Mouse (Mus musculus) neural tube, embryonic 12.5 days (tissue): ENCODE measurements around the gene Slco2a1. TPM values are rescaled to one million over a fixed set of nuclear protein-coding genes. Genes with fewer than 3 reads are reported as not detected.

Source experiments
- ATAC-seq: fragments of 200-750 bp; cut with Nextera tagmentation; 2 replicates; pipeline ENCODE4 v1.8.0; 2017; ENCODE audit warnings: low read depth, mild to moderate bottlenecking, moderate TSS enrichment, moderate library complexity; ENCODE audit not compliant: low FRiP score
- H3K27ac ChIP-seq: fragments of 300-500 bp; sonication (generic); 2 replicates; pipeline ENCODE4 v1.5.1; 2016
- H3K27me3 ChIP-seq: fragments of 300-500 bp; sonication (generic); replicated peaks from 2 replicates; pipeline ENCODE4 v1.6.1; 2016; ENCODE audit warnings: mild to moderate bottlenecking
- H3K36me3 ChIP-seq: fragments of 300-500 bp; sonication (generic); 2 replicates; pipeline ENCODE4 v1.6.1; 2016; ENCODE audit warnings: mild to moderate bottlenecking
- H3K4me1 ChIP-seq: fragments of 300-500 bp; sonication (generic); 2 replicates; pipeline ENCODE4 v1.6.1; 2016
- H3K4me2 ChIP-seq: fragments of 300-500 bp; sonication (generic); replicated peaks from 2 replicates; pipeline ENCODE4 v1.6.1; 2016; ENCODE audit warnings: mild to moderate bottlenecking
- H3K4me3 ChIP-seq: fragments of 300-500 bp; sonication (generic); 2 replicates; pipeline ENCODE4 v1.5.1; 2016
- H3K9ac ChIP-seq: fragments of 300-500 bp; sonication (generic); 2 replicates; pipeline ENCODE4 v1.6.1; 2016; ENCODE audit warnings: mild to moderate bottlenecking
- H3K9me3 ChIP-seq: fragments of 300-500 bp; sonication (generic); 2 replicates; pipeline ENCODE4 v1.6.1; 2016; ENCODE audit warnings: mild to moderate bottlenecking
- WGBS: fragments of 180-500 bp; shearing (Covaris S2); methylation state at CpG from one replicate; pipeline ENCODE4 v1.1.7; 2016; 5-methylcytosine and 5-hydroxymethylcytosine counted together
- polyA plus RNA-seq: library from polyadenylated mRNA; unstranded; fragments of >200 nt; fragmentation: Nextera tagmentation; extraction: Ambion mirVana; gene quantifications from 2 replicates; pipeline ENCODE4 v1.2.1, GENCODE M21; 2016

Slco2a1 gene
- polyA plus RNA-seq: 0.69 and 0.86 TPM in 2 replicates

DNA sequence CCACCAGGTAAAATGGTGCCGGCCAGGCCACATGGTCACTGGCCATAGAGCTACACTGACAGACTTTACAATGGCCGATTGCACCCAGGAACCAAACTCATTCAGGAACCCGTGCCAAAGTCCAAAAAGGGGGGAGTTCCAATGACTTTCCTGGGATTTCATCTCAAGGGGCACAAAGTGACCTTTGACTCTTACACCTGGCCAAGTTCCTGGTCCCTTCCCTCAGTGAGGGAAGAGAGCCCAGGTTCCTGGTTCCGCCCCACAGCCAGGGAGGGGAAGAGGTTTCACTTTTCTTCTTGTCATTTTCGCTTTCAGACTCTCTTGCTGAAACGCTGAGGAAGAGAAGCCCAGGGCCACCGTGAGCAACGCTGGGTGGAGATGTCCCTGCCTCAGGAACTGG lies at the start of gene Slco2a1:
TSS of gene Slco2a1 (plus strand) at position 251 of the 400 bp plus-strand sequence.
- WGBS: 88% methylated on average over 8 of the region's 8 CpGs
- Histone ChIP-seq H3K9me3 (no peaks in the 10 kb centered on the region), H3K4me3 (no peak within 1 kb of the TSS), H3K4me2 (no peak within 1 kb of the TSS), H3K36me3 (no peaks in the 10 kb centered on the region), H3K4me1 (peaks cover 5% of the 10 kb centered on the region; the same call in 1 of the 2 replicates), H3K27me3 (no peaks in the 10 kb centered on the region), H3K9ac (no peak within 1 kb of the TSS), H3K27ac (no peak within 1 kb of the TSS)
- no peak for ATAC-seq

GRCm38 (mm10) chr9:102942221-102942620 lies 46.3 kb upstream of the Slco2a1 start:
- Histone ChIP-seq H3K9ac (no peak overlapping the region), H3K4me2 (no peak overlapping the region), H3K27ac (no peak overlapping the region), H3K36me3 (no peaks in the 10 kb centered on the region), H3K27me3 (no peaks in the 10 kb centered on the region), H3K9me3 (no peaks in the 10 kb centered on the region), H3K4me3 (no peak overlapping the region), H3K4me1 (no peaks in the 10 kb centered on the region)
- WGBS: 76% methylated on average over 4 of the region's 4 CpGs
- no peak for ATAC-seq

DNA sequence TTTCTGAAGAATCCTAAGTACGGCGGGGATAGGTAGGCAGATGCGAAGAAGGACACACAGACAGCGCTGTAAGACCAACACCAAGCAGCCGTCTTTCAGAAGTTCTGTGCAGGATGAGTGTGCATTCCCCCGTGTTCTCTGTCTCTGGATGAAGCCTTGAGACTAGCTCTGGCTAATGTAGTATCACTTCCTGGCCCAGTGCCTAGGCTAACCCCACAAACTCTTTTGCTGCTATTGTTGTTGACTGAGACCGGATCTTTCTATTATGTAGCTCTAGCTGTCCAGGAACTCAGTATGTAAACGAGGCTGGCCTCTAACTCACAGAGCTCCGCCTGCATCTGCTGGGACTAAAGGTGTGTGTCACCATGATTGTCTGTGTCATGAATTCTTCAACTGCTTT lies 43.6 kb upstream of the Slco2a1 start:
- H3K9me3 ChIP-seq: no peaks in the 10 kb centered on the region
- H3K27ac ChIP-seq: no peak overlapping the region
- H3K36me3 ChIP-seq: no peaks in the 10 kb centered on the region
- no peak overlapping the region for H3K4me3 ChIP-seq
- no peaks in the 10 kb centered on the region for H3K27me3 ChIP-seq
- no peaks in the 10 kb centered on the region for H3K4me1 ChIP-seq
- H3K9ac ChIP-seq: no peak overlapping the region
- no peak overlapping the region for H3K4me2 ChIP-seq
- WGBS: 88% methylated on average over 9 of the region's 9 CpGs
- ATAC-seq: no peak

GRCm38 (mm10) chr9:102946469-102947015 lies 42.0 kb upstream of the Slco2a1 start:
- no peak for ATAC-seq
- Histone ChIP-seq H3K36me3 (no peaks in the 10 kb centered on the region), H3K27me3 (no peaks in the 10 kb centered on the region), H3K27ac (no peak overlapping the region), H3K4me2 (no peak overlapping the region), H3K4me3 (no peak overlapping the region), H3K9ac (no peak overlapping the region), H3K4me1 (no peaks in the 10 kb centered on the region), H3K9me3 (no peaks in the 10 kb centered on the region)
- WGBS: 85% methylated on average over 12 of the region's 12 CpGs

DNA sequence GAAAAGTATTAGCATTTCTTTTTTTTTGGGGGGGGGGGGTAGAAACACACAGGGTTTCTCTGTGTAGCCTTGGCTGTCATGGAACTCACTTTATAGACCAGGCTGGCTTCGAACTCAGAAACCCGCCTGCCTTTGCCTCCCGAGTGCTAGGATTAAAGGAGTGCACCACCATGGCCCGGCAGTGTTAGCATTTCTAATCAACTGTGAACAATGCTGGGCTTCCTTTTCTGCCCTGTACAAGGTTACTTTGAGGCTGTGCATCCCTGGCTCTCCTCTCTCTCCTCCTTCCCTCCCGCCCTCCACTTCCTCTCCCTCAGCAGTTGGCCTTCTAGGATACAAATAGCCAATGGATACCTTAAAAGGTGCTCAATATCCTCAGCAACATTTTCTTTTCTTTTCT lies 39.8 kb upstream of the Slco2a1 start:
- H3K9me3 ChIP-seq: no peaks in the 10 kb centered on the region
- WGBS: 80% methylated on average over 5 of the region's 5 CpGs

GRCm38 (mm10) chr9:102951091-102951994 lies 37.2 kb upstream of the Slco2a1 start:
- no peak overlapping the region for H3K9ac ChIP-seq
- H3K4me3 ChIP-seq: no peak overlapping the region
- no peak for ATAC-seq
- H3K27ac ChIP-seq: no peak overlapping the region
- no peaks in the 10 kb centered on the region for H3K9me3 ChIP-seq
- no peaks in the 10 kb centered on the region for H3K27me3 ChIP-seq
- no peak overlapping the region for H3K4me2 ChIP-seq
- H3K36me3 ChIP-seq: no peaks in the 10 kb centered on the region
- H3K4me1 ChIP-seq: no peaks in the 10 kb centered on the region
- WGBS: 90% methylated on average over 9 of the region's 9 CpGs

More for the DNA sequence above, 39.8 kb upstream of the Slco2a1 start:
- H3K4me3 ChIP-seq: no peak overlapping the region
- no peak overlapping the region for H3K27ac ChIP-seq
- no peaks in the 10 kb centered on the region for H3K27me3 ChIP-seq
- H3K4me2 ChIP-seq: no peak overlapping the region
- H3K4me1 ChIP-seq: no peaks in the 10 kb centered on the region
- no peak overlapping the region for H3K9ac ChIP-seq
- no peak for ATAC-seq
- H3K36me3 ChIP-seq: no peaks in the 10 kb centered on the region

DNA sequence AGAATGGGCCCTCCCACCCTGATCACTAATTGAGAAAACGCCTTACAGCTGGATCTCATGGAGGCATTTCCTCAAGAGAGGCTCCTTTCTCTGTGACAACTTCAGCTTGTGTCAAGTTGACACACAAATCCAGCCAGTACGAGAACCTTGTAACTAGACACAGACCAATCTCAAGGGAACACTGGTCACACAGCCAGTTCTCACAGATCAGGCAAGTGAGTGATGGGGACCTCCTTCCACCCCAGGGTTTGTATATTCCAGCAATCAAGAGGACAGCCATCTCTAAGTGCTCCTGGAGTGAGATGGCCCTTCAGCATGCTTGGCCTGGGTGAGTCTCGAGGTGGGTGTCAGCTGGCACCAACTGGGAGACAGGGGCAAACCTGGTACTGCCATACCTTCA lies 32.6 kb upstream of the Slco2a1 start:
- Histone ChIP-seq H3K27me3 (no peaks in the 10 kb centered on the region), H3K9me3 (no peaks in the 10 kb centered on the region), H3K9ac (no peak overlapping the region), H3K4me2 (no peak overlapping the region), H3K36me3 (no peaks in the 10 kb centered on the region), H3K27ac (no peak overlapping the region), H3K4me3 (no peak overlapping the region), H3K4me1 (0 out of 2 replicates have a peak, but pooled peaks cover under 1% of the 10 kb centered on the region)
- no peak for ATAC-seq
- 91% methylated on average over 3 of the region's 3 CpGs for WGBS

- Histone ChIP-seq H3K36me3 (no peaks in the 10 kb centered on the region), H3K27me3 (no peaks in the 10 kb centered on the region), H3K27ac (no peak overlapping the region), H3K4me2 (no peak overlapping the region), H3K4me1 (peaks cover 7% of the 10 kb centered on the region), H3K9ac (no peak overlapping the region), H3K4me3 (no peak overlapping the region), H3K9me3 (no peaks in the 10 kb centered on the region)
- 87% methylated on average over 6 of the region's 6 CpGs for WGBS
- no peak for ATAC-seq
Measured at GRCm38 (mm10) chr9:102958703-102959102, 29.8 kb upstream of the Slco2a1 start.

GRCm38 (mm10) chr9:102961356-102962092 lies 27.0 kb upstream of the Slco2a1 start:
- Histone ChIP-seq H3K36me3 (no peaks in the 10 kb centered on the region), H3K9me3 (no peaks in the 10 kb centered on the region), H3K4me2 (no peak overlapping the region), H3K4me3 (no peak overlapping the region), H3K4me1 (peaks cover 7% of the 10 kb centered on the region), H3K9ac (no peak overlapping the region), H3K27me3 (no peaks in the 10 kb centered on the region), H3K27ac (no peak overlapping the region)
- ATAC-seq: no peak
- 18% methylated on average over 8 of the region's 8 CpGs for WGBS

- H3K9ac ChIP-seq: no peak overlapping the region
- no peaks in the 10 kb centered on the region for H3K36me3 ChIP-seq
- no peak overlapping the region for H3K4me2 ChIP-seq
- no peak overlapping the region for H3K27ac ChIP-seq
- ATAC-seq: no peak
- H3K9me3 ChIP-seq: no peaks in the 10 kb centered on the region
- no peaks in the 10 kb centered on the region for H3K27me3 ChIP-seq
- peaks cover 7% of the 10 kb centered on the region for H3K4me1 ChIP-seq
- 73% methylated on average over 10 of the region's 10 CpGs for WGBS
- no peak overlapping the region for H3K4me3 ChIP-seq
Measured at GRCm38 (mm10) chr9:102962093-102962788, 26.3 kb upstream of the Slco2a1 start.

DNA sequence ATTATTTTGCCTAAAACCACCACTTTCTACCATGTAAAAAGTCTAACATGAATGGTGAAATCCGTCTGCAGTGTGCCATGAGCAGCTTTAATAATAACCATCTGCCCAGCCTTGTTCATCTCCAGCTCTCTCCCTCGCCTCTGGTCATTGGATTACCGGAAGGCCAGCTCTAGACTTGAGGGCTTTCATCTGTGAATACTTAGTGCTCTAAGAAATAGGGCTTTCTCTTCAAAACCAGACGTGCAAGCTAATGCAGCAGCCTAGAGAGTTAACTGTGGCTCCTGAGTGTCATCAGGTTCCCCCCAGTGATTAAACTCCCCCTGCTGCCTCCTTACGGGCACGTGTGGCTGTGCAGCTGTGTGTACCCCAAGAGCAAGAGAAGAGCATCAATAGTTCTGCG lies 25.2 kb upstream of the Slco2a1 start:
- no peak overlapping the region for H3K9ac ChIP-seq
- no peak overlapping the region for H3K4me3 ChIP-seq
- WGBS: 78% methylated on average over 7 of the region's 7 CpGs
- ATAC-seq: no peak
- no peaks in the 10 kb centered on the region for H3K27me3 ChIP-seq
- no peaks in the 10 kb centered on the region for H3K36me3 ChIP-seq
- no peaks in the 10 kb centered on the region for H3K9me3 ChIP-seq
- H3K4me2 ChIP-seq: no peak overlapping the region
- peaks cover 7% of the 10 kb centered on the region for H3K4me1 ChIP-seq
- no peak overlapping the region for H3K27ac ChIP-seq

- no peaks in the 10 kb centered on the region for H3K9me3 ChIP-seq
- no peak overlapping the region for H3K4me2 ChIP-seq
- H3K4me3 ChIP-seq: no peak overlapping the region
- peaks cover 7% of the 10 kb centered on the region for H3K4me1 ChIP-seq
- H3K27ac ChIP-seq: no peak overlapping the region
- WGBS: 93% methylated on average over 9 of the region's 9 CpGs
- H3K27me3 ChIP-seq: no peaks in the 10 kb centered on the region
- H3K9ac ChIP-seq: no peak overlapping the region
- no peak for ATAC-seq
- H3K36me3 ChIP-seq: no peaks in the 10 kb centered on the region
Measured at GRCm38 (mm10) chr9:102964644-102965043, 23.9 kb upstream of the Slco2a1 start.
